Comparison of ENCODE assay signal across 12 mouse cellular contexts in the genomic region with DNA sequence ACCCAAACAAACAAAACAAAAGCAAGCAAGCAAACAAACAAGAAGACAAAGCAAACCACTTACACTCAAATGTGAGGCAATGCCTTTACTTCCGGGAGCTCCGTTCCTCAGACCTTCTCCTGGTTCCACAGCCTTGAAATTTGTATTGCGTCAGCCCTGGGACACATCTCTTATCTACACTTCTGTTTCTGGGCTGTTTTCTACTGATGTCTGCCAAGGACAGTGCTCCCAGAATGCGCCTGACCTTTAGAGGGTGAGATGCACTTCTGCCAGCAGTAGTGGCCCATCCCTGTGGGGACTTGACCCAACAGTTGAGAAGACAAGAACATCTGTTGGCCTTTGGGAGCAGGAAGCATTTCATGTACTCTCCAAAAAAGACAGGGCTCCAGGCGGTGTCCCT.
DNase-seq lines count a peak whose midpoint lies in the region; ATAC-seq and TF ChIP-seq lines count a peak whose summit lies in the region.
"Had no signal": no experiment of that assay in that cellular context is flagged by ENCODE, and none has a peak within 500 bp of the region (broad histone marks: within the 10 kb centered on the region; RNA-seq: fewer than 3 reads in every experiment).

No protein-coding gene starts in this region.

- H3K36me3 ChIP-seq in lung, postnatal 0 days (ENCODE audit: insufficient read depth, low read length): no peaks in the 10 kb centered on the region
- H3K36me3 ChIP-seq in heart, embryonic 13.5 days: no peaks in the 10 kb centered on the region
- H3K36me3 ChIP-seq: embryonic facial prominence, embryonic 12.5 days; lung, embryonic 15.5 days had no signal

- no peak for TF ChIP-seq CTCF in lung, postnatal 0 days (IDR thresholded peaks at IDR 0.05)

- 59% methylated on average over 5 of the region's 5 CpGs for WGBS in lung, postnatal 0 days
- WGBS in heart, embryonic 13.5 days: 22% methylated on average over 5 of the region's 5 CpGs

- no peak overlapping the region for H3K4me2 ChIP-seq in lung, postnatal 0 days (replicated peaks; ENCODE audit: low read depth, low read length)
- H3K4me2 ChIP-seq in heart, embryonic 13.5 days: peak overlapping the region; percentile 40; the same call in 1 of the 2 replicates
- H3K4me2 ChIP-seq: embryonic facial prominence, embryonic 12.5 days; lung, embryonic 15.5 days had no signal

- H3K27ac ChIP-seq in lung, postnatal 0 days (ENCODE audit: low read length): no peak overlapping the region
- H3K27ac ChIP-seq in heart, embryonic 13.5 days (replicated peaks): peak overlapping the region; percentile 57; the same call in 1 of the 2 replicates
- H3K27ac ChIP-seq: embryonic facial prominence, embryonic 12.5 days; lung, embryonic 15.5 days had no signal

- DNase-seq in lung, postnatal 0 days (ENCODE audit: low spot score): peak; percentile 51
- no peak for DNase-seq in lung, postnatal 14 days
- DNase-seq in adrenal gland, postnatal 4 days (ENCODE audit: low spot score in 2 of 2): peak; percentile 14 to 31
- no peak for DNase-seq in cerebellum, adult 18-20 months
- DNase-seq in left cerebral cortex, adult 8-10 months (ENCODE audit: low spot score in 2 of 2): no peak
- DNase-seq in cerebellum, postnatal 4 days (ENCODE audit: low spot score in 2 of 2): no peak
- DNase-seq: gastrocnemius, postnatal 36 days; kidney, adult 9 months had no signal

- H3K27me3 ChIP-seq in lung, postnatal 0 days (replicated peaks; ENCODE audit: insufficient read depth, low read length): no peaks in the 10 kb centered on the region
- no peaks in the 10 kb centered on the region for H3K27me3 ChIP-seq in heart, embryonic 13.5 days (replicated peaks)
- H3K27me3 ChIP-seq: embryonic facial prominence, embryonic 12.5 days; lung, embryonic 15.5 days had no signal

- ATAC-seq in lung, postnatal 0 days: peak; percentile 61
- peak; percentile 51 for ATAC-seq in heart, embryonic 13.5 days (ENCODE audit: extremely low read depth, insufficient number of reproducible peaks, low FRiP score, low TSS enrichment)
- peak; percentile 80 for ATAC-seq in megakaryocyte progenitor cell, adult 5-6 weeks (replicated peaks; ENCODE audit: poor library complexity)

- no peak overlapping the region for H3K4me3 ChIP-seq in lung, postnatal 0 days (ENCODE audit: low read depth, low read length)
- no peak overlapping the region for H3K4me3 ChIP-seq in heart, embryonic 13.5 days
- H3K4me3 ChIP-seq: embryonic facial prominence, embryonic 12.5 days; lung, embryonic 15.5 days had no signal

- no peaks in the 10 kb centered on the region for H3K9me3 ChIP-seq in lung, postnatal 0 days (ENCODE audit: low read length)
- H3K9me3 ChIP-seq in heart, embryonic 13.5 days: no peaks in the 10 kb centered on the region
- H3K9me3 ChIP-seq: embryonic facial prominence, embryonic 12.5 days; lung, embryonic 15.5 days had no signal

- no peak overlapping the region for H3K9ac ChIP-seq in lung, postnatal 0 days (replicated peaks; ENCODE audit: low read depth)
- no peak overlapping the region for H3K9ac ChIP-seq in heart, embryonic 13.5 days
- H3K9ac ChIP-seq: embryonic facial prominence, embryonic 12.5 days; lung, embryonic 15.5 days had no signal

- no peaks in the 10 kb centered on the region for H3K4me1 ChIP-seq in lung, postnatal 0 days (ENCODE audit: insufficient read depth, low read depth, low read length)
- H3K4me1 ChIP-seq in heart, embryonic 13.5 days: peaks cover 23% of the 10 kb centered on the region
- H3K4me1 ChIP-seq: lung, embryonic 15.5 days had no signal

- TF ChIP-seq EP300 in lung, postnatal 0 days (IDR thresholded peaks at IDR 0.05): no peak

Comparison
In these comparisons a context has a peak if more than half of its experiments do, and no peak if none do; other contexts are left out.
1. DNase-seq: peak in lung, postnatal 0 days (single experiment) and adrenal gland, postnatal 4 days (2 of 2); none in lung, postnatal 14 days (single experiment), cerebellum, adult 18-20 months (0 of 2), left cerebral cortex, adult 8-10 months (0 of 2) and cerebellum, postnatal 4 days (0 of 2).
2. Peak in every context shown above with its lines, with median percentiles within 50 percentile points of each other: ATAC-seq.